Mouse (Mus musculus): ENCODE results near the gene Phf21a.

DNA sequence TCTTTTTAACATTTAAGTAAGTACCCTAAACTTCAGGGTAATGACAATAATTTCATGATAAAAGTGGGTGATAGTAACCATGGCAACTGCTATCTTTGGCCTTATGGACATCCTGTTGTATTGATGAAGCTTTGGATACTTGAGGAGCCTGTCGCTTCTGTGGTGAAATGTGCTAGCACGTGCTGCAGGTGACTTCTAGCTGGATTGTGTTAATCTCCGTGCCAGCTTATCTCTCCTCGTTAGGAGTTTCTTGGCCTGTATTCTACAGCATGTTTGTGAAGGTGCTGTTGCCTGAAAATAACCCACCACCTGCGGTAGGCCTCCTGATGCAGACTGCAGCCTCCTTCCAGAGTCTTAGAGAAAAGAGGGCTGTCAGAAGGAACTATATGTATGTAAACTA, 98.0 kb downstream of the Phf21a start:
- TF ChIP-seq CTCF (conservative IDR thresholded peaks at IDR 0.05; ENCODE audit: low read length) (no peak), POU5F1 (IDR thresholded peaks at IDR 0.05; ENCODE audit: borderline replicate concordance, low read length) (no peak), NANOG (IDR thresholded peaks at IDR 0.05; ENCODE audit: borderline replicate concordance, low read length) (no peak)

Data from E14TG2a.4 (cell line).